Mouse (Mus musculus): Measurements from ENCODE around the gene Hist1h4b. TPM values are rescaled to one million over a fixed set of nuclear protein-coding genes. Genes with fewer than 3 reads are reported as not detected.
"Not testable (repeated sequence)": the region's sequence is repeated elsewhere in the genome, so short reads cannot be mapped to it uniquely, and the experiment has no call there.

Hist1h4b gene
- polyA plus RNA-seq, 1 experiment from 2014 or later, result 2.3 TPM

- no peak overlapping the region for H3K4me2 ChIP-seq
- no peaks in the 10 kb centered on the region for H3K36me3 ChIP-seq
- no peak overlapping the region for H3K9ac ChIP-seq
- peaks cover 19% of the 10 kb centered on the region for H3K4me1 ChIP-seq
- H3K9me3 ChIP-seq, result no peaks in the 10 kb centered on the region
- H3K27me3 ChIP-seq (replicated peaks), result no peaks in the 10 kb centered on the region
- no peak for ATAC-seq (ENCODE audit: extremely low read depth, insufficient number of reproducible peaks, low FRiP score, low TSS enrichment)
- no peak overlapping the region for H3K27ac ChIP-seq (replicated peaks)
- WGBS, result 42% methylated on average over 5 of the region's 5 CpGs
- H3K4me3 ChIP-seq, result no peak overlapping the region
Observed at GRCm38 (mm10) chr13:23768834-23769397, 12.1 kb downstream of the Hist1h4b start.

GRCm38 (mm10) chr13:23769613-23770012 lies 12.8 kb downstream of the Hist1h4b start, which contains the start of gene Trim38:
Gene Trim38 (plus strand): TSS chr13:23769913.
- H3K27me3 ChIP-seq (replicated peaks); H3K9ac ChIP-seq; ATAC-seq (ENCODE audit: extremely low read depth, insufficient number of reproducible peaks, low FRiP score, low TSS enrichment); H3K4me2 ChIP-seq; H3K27ac ChIP-seq (replicated peaks); H3K36me3 ChIP-seq; H3K9me3 ChIP-seq; H3K4me3 ChIP-seq: not testable (repeated sequence)
- H3K4me1 ChIP-seq, result peaks cover 12% of the 10 kb centered on the region
- 85% methylated on average over 2 of the region's 2 CpGs for WGBS

GRCm38 (mm10) chr13:23772561-23773313 lies 15.9 kb downstream of the Hist1h4b start:
- Histone ChIP-seq H3K9me3 (no peaks in the 10 kb centered on the region), H3K4me1 (peaks cover 9% of the 10 kb centered on the region; the same call in 1 of the 2 replicates), H3K27me3 (replicated peaks) (no peaks in the 10 kb centered on the region), H3K9ac (peak overlapping the region; percentile 65; the same call in 1 of the 2 replicates), H3K4me2 (peak overlapping the region; percentile 66), H3K27ac (replicated peaks) (0 out of 2 replicates have a peak overlapping the region, but pooled peaks have one; percentile 28), H3K36me3 (no peaks in the 10 kb centered on the region), H3K4me3 (peak overlapping the region; percentile 34)
- WGBS, result 12% methylated on average over 21 of the region's 21 CpGs
- ATAC-seq (ENCODE audit: extremely low read depth, insufficient number of reproducible peaks, low FRiP score, low TSS enrichment), result peak; percentile 66; the same call in 1 of the 2 replicates

- WGBS, result 84% methylated on average over 7 of the region's 7 CpGs
- Histone ChIP-seq H3K9ac (no peak overlapping the region), H3K27me3 (replicated peaks) (no peaks in the 10 kb centered on the region)
Observed at GRCm38 (mm10) chr13:23778339-23778738, 21.5 kb downstream of the Hist1h4b start.

DNA sequence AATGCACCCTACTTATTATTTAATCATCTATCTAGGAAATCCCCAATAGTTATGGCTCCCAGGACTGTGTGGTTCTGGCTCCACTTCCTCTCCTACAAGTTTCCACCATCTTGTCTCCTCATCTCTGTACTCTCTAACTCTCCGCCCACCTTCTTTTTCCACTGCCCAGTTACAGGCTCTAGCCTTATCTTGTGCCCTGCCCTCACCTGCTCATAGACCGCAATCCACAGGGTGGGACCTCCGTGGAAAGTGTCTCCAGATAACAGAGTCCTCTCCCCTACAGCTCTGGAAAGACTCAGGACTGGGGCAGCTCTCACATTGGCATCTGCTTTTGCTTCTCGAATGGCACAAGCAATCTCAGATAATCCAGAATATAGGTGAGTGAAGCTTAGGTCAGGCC lies 22.2 kb downstream of the Hist1h4b start:
- 45% methylated on average over 4 of the region's 4 CpGs for WGBS
- Histone ChIP-seq H3K4me3 (no peak overlapping the region), H3K4me2 (no peak overlapping the region), H3K9me3 (no peaks in the 10 kb centered on the region), H3K36me3 (no peaks in the 10 kb centered on the region), H3K4me1 (no peaks in the 10 kb centered on the region), H3K27me3 (replicated peaks) (no peaks in the 10 kb centered on the region), H3K9ac (no peak overlapping the region), H3K27ac (replicated peaks) (no peak overlapping the region)
- ATAC-seq (ENCODE audit: extremely low read depth, insufficient number of reproducible peaks, low FRiP score, low TSS enrichment), result no peak

More at GRCm38 (mm10) chr13:23778339-23778738, 21.5 kb downstream of the Hist1h4b start:
- no peak for ATAC-seq (ENCODE audit: extremely low read depth, insufficient number of reproducible peaks, low FRiP score, low TSS enrichment)
- no peaks in the 10 kb centered on the region for H3K36me3 ChIP-seq
- no peak overlapping the region for H3K4me2 ChIP-seq
- peaks cover under 1% of the 10 kb centered on the region; the same call in 1 of the 2 replicates for H3K4me1 ChIP-seq
- no peak overlapping the region for H3K27ac ChIP-seq (replicated peaks)
- H3K9me3 ChIP-seq, result no peaks in the 10 kb centered on the region
- H3K4me3 ChIP-seq, result no peak overlapping the region

- Histone ChIP-seq H3K36me3 (no peaks in the 10 kb centered on the region), H3K9me3 (no peaks in the 10 kb centered on the region), H3K9ac (no peak overlapping the region), H3K4me1 (no peaks in the 10 kb centered on the region), H3K4me3 (no peak overlapping the region), H3K27me3 (replicated peaks) (0 out of 2 replicates have a peak, but pooled peaks cover 8% of the 10 kb centered on the region), H3K4me2 (no peak overlapping the region), H3K27ac (replicated peaks) (no peak overlapping the region)
- ATAC-seq (ENCODE audit: extremely low read depth, insufficient number of reproducible peaks, low FRiP score, low TSS enrichment), result no peak
- WGBS, result 38% methylated on average over 2 of the region's 2 CpGs
Observed at GRCm38 (mm10) chr13:23792520-23792919, 35.7 kb downstream of the Hist1h4b start.

DNA sequence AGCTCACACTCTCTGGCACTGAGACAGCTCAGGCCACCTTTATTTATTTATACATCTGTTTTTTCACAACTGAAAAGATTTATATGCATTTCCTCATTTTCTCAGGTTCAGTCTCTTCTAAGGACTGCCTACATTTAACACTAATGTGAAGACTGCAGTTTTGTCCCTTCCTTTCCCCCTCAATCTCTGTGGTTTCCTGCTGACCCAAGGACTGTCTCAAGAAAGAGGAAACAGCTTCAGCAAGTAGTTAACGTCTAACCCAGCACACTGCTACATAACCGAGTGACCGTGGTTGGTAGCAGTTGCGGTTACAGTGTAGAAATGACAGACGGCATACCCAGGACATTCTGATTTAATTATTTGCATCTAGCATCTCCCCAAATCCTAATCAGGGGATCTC lies 42.6 kb downstream of the Hist1h4b start:
- H3K4me2 ChIP-seq, result no peak overlapping the region
- no peak overlapping the region for H3K9ac ChIP-seq
- peaks cover 5% of the 10 kb centered on the region; the same call in 1 of the 2 replicates for H3K4me1 ChIP-seq
- 71% methylated on average over 5 of the region's 5 CpGs for WGBS
- no peak for ATAC-seq (ENCODE audit: extremely low read depth, insufficient number of reproducible peaks, low FRiP score, low TSS enrichment)
- no peak overlapping the region for H3K4me3 ChIP-seq
- no peaks in the 10 kb centered on the region for H3K9me3 ChIP-seq
- no peaks in the 10 kb centered on the region for H3K36me3 ChIP-seq
- H3K27me3 ChIP-seq (replicated peaks), result no peaks in the 10 kb centered on the region
- H3K27ac ChIP-seq (replicated peaks), result no peak overlapping the region

GRCm38 (mm10) chr13:23804532-23804931 lies 47.7 kb downstream of the Hist1h4b start:
- Histone ChIP-seq H3K4me3 (no peak overlapping the region), H3K9me3 (no peaks in the 10 kb centered on the region), H3K27ac (replicated peaks) (no peak overlapping the region), H3K9ac (no peak overlapping the region), H3K36me3 (no peaks in the 10 kb centered on the region), H3K4me2 (no peak overlapping the region), H3K4me1 (peaks cover 5% of the 10 kb centered on the region; the same call in 1 of the 2 replicates), H3K27me3 (replicated peaks) (no peaks in the 10 kb centered on the region)
- WGBS, result 75% methylated on average over 2 of the region's 2 CpGs
- ATAC-seq (ENCODE audit: extremely low read depth, insufficient number of reproducible peaks, low FRiP score, low TSS enrichment), result no peak

- H3K27ac ChIP-seq (replicated peaks), result no peak within 1 kb of the TSS
- H3K4me2 ChIP-seq, result no peak within 1 kb of the TSS
- ATAC-seq (ENCODE audit: extremely low read depth, insufficient number of reproducible peaks, low FRiP score, low TSS enrichment), result no peak
- H3K36me3 ChIP-seq, result no peaks in the 10 kb centered on the region
- peaks cover 5% of the 10 kb centered on the region; the same call in 1 of the 2 replicates for H3K4me1 ChIP-seq
- no peaks in the 10 kb centered on the region for H3K9me3 ChIP-seq
- no peaks in the 10 kb centered on the region for H3K27me3 ChIP-seq (replicated peaks)
- H3K4me3 ChIP-seq, result no peak within 1 kb of the TSS
- H3K9ac ChIP-seq, result no peak within 1 kb of the TSS
- 71% methylated on average over 15 of the region's 15 CpGs for WGBS
Observed at GRCm38 (mm10) chr13:23806422-23807052, 49.7 kb downstream of the Hist1h4b start, which contains the start of gene Slc17a2. Gene Slc17a2 (plus strand): TSS chr13:23806993.

Data from heart, embryonic 13.5 days (tissue).